Mouse (Mus musculus): ENCODE results near the gene Arhgef6. TPM values are rescaled to one million over a fixed set of nuclear protein-coding genes. Genes with fewer than 3 reads are reported as not detected.

Gene Arhgef6
- total RNA-seq, 2 experiments from 2014 or later: 14.4 to 16.4 TPM

GRCm38 (mm10) chrX:57335313-57335712, 3.2 kb downstream of the Arhgef6 start:
- intact Hi-C loops (cut with DNase I): no loop called here
- no peak overlapping the region for H3K27ac ChIP-seq
- TF ChIP-seq CTCF (IDR thresholded peaks at IDR 0.05): no peak
- DNase-seq (ENCODE audit: extremely low spot score in 1 of 2, low spot score in 2 of 2): no peak
- H3K4me3 ChIP-seq: no peak overlapping the region

- intact Hi-C loops (cut with DNase I): no loop called here
- Histone ChIP-seq H3K27ac (no peak overlapping the region), H3K4me3 (no peak overlapping the region)
- TF ChIP-seq CTCF (IDR thresholded peaks at IDR 0.05): no peak
- no peak for DNase-seq (ENCODE audit: extremely low spot score in 1 of 2, low spot score in 2 of 2)
Observed at GRCm38 (mm10) chrX:57327668-57328338, 10.7 kb downstream of the Arhgef6 start.

- peak overlapping the region; percentile 34; the same call in 1 of the 2 replicates for H3K27ac ChIP-seq
- peak; percentile 10 to 11 for DNase-seq (ENCODE audit: extremely low spot score in 1 of 2, low spot score in 2 of 2)
- peak overlapping the region; percentile 45 for H3K4me3 ChIP-seq
- intact Hi-C loops (cut with DNase I): no loop called here
- no peak for TF ChIP-seq CTCF (IDR thresholded peaks at IDR 0.05)
Observed at GRCm38 (mm10) chrX:57326487-57327221, 11.9 kb downstream of the Arhgef6 start.

- peak in 1 of 2 experiments; percentile 13 for DNase-seq (ENCODE audit: extremely low spot score in 1 of 2, low spot score in 2 of 2)
- peak overlapping the region; percentile 45 for H3K4me3 ChIP-seq
- intact Hi-C loops (cut with DNase I): no loop called here
- no peak for TF ChIP-seq CTCF (IDR thresholded peaks at IDR 0.05)
- peak overlapping the region; percentile 34; the same call in 1 of the 2 replicates for H3K27ac ChIP-seq
Observed at GRCm38 (mm10) chrX:57325861-57326461, 12.6 kb downstream of the Arhgef6 start.

- Histone ChIP-seq H3K27ac (no peak overlapping the region), H3K4me3 (no peak overlapping the region)
- DNase-seq (ENCODE audit: extremely low spot score in 1 of 2, low spot score in 2 of 2): no peak
- no peak for TF ChIP-seq CTCF (IDR thresholded peaks at IDR 0.05)
- intact Hi-C loops (cut with DNase I): no loop called here
Observed at GRCm38 (mm10) chrX:57324891-57325290, 13.6 kb downstream of the Arhgef6 start.

- DNase-seq (ENCODE audit: extremely low spot score in 1 of 2, low spot score in 2 of 2): no peak
- intact Hi-C loops (cut with DNase I): no loop called here
- no peak overlapping the region for H3K27ac ChIP-seq
- TF ChIP-seq CTCF (IDR thresholded peaks at IDR 0.05): no peak
- no peak overlapping the region for H3K4me3 ChIP-seq
Observed at GRCm38 (mm10) chrX:57312066-57312465, 26.5 kb downstream of the Arhgef6 start.

GRCm38 (mm10) chrX:57309993-57310392, 28.5 kb downstream of the Arhgef6 start:
- H3K4me3 ChIP-seq: no peak overlapping the region
- intact Hi-C loops (cut with DNase I): no loop called here
- no peak overlapping the region for H3K27ac ChIP-seq
- TF ChIP-seq CTCF (IDR thresholded peaks at IDR 0.05): no peak
- DNase-seq (ENCODE audit: extremely low spot score in 1 of 2, low spot score in 2 of 2): no peak

GRCm38 (mm10) chrX:57306747-57307146, 31.8 kb downstream of the Arhgef6 start:
- intact Hi-C loops (cut with DNase I): no loop called here
- H3K27ac ChIP-seq: no peak overlapping the region
- TF ChIP-seq CTCF (IDR thresholded peaks at IDR 0.05): no peak
- no peak for DNase-seq (ENCODE audit: extremely low spot score in 1 of 2, low spot score in 2 of 2)
- no peak overlapping the region for H3K4me3 ChIP-seq

- no peak for DNase-seq (ENCODE audit: extremely low spot score in 1 of 2, low spot score in 2 of 2)
- TF ChIP-seq CTCF (IDR thresholded peaks at IDR 0.05): no peak
- no peak overlapping the region for H3K4me3 ChIP-seq
- intact Hi-C loops (cut with DNase I): no loop called here
- H3K27ac ChIP-seq: no peak overlapping the region
Observed at GRCm38 (mm10) chrX:57304784-57305287, 33.7 kb downstream of the Arhgef6 start.

GRCm38 (mm10) chrX:57303188-57303878, 35.2 kb downstream of the Arhgef6 start:
- no peak for TF ChIP-seq CTCF (IDR thresholded peaks at IDR 0.05)
- Histone ChIP-seq H3K4me3 (no peak overlapping the region), H3K27ac (no peak overlapping the region)
- no peak for DNase-seq (ENCODE audit: extremely low spot score in 1 of 2, low spot score in 2 of 2)
- intact Hi-C loops (cut with DNase I): no loop called here

GRCm38 (mm10) chrX:57298946-57299345, 39.6 kb downstream of the Arhgef6 start:
- no peak for TF ChIP-seq CTCF (IDR thresholded peaks at IDR 0.05)
- DNase-seq (ENCODE audit: extremely low spot score in 1 of 2, low spot score in 2 of 2): no peak

More at GRCm38 (mm10) chrX:57298946-57299345, 39.6 kb downstream of the Arhgef6 start:
- Histone ChIP-seq H3K4me3 (no peak overlapping the region), H3K27ac (no peak overlapping the region)
- intact Hi-C loops (cut with DNase I): no loop called here
